Mouse (Mus musculus) mesoderm, embryonic 11.5 days (tissue): ENCODE results near the gene Dnajb1.
A peak's percentile ranks its signal among the peaks of the same experiment; 100 is the strongest.

ENCODE experiments used
- DNase-seq: peaks from one replicate; pipeline ENCODE4 v3.0.0-alpha.2; 2012; ENCODE audit warnings: low read depth, low spot score

Dnajb1 gene

GRCm38 (mm10) chr8:83611921-83612320, 3.9 kb downstream of the Dnajb1 start:
- DNase-seq: no peak

- no peak for DNase-seq
Measured at GRCm38 (mm10) chr8:83613695-83614094, 5.7 kb downstream of the Dnajb1 start.

GRCm38 (mm10) chr8:83616625-83617024, 8.6 kb downstream of the Dnajb1 start:
- DNase-seq: no peak

- no peak for DNase-seq
Measured at GRCm38 (mm10) chr8:83617111-83617510, 9.1 kb downstream of the Dnajb1 start.

GRCm38 (mm10) chr8:83618566-83618965, 10.6 kb downstream of the Dnajb1 start:
- no peak for DNase-seq

- no peak for DNase-seq
Measured at GRCm38 (mm10) chr8:83619568-83620285, 11.7 kb downstream of the Dnajb1 start.

GRCm38 (mm10) chr8:83621691-83622388, 13.8 kb downstream of the Dnajb1 start:
- no peak for DNase-seq

- DNase-seq: peak; percentile 89
Measured at GRCm38 (mm10) chr8:83622389-83622989, 14.5 kb downstream of the Dnajb1 start.

- no peak for DNase-seq
Measured at GRCm38 (mm10) chr8:83623549-83623948, 15.6 kb downstream of the Dnajb1 start.

GRCm38 (mm10) chr8:83624739-83625138, 16.7 kb downstream of the Dnajb1 start:
- no peak for DNase-seq

- DNase-seq: no peak
Measured at GRCm38 (mm10) chr8:83625676-83626299, 17.8 kb downstream of the Dnajb1 start.

GRCm38 (mm10) chr8:83632083-83632707, 24.2 kb downstream of the Dnajb1 start:
- no peak for DNase-seq

GRCm38 (mm10) chr8:83638856-83639255, 30.9 kb downstream of the Dnajb1 start:
- DNase-seq: no peak

GRCm38 (mm10) chr8:83639649-83640048, 31.7 kb downstream of the Dnajb1 start:
- DNase-seq: no peak

- DNase-seq: no peak
Measured at GRCm38 (mm10) chr8:83647511-83647910, 39.5 kb downstream of the Dnajb1 start.

- no peak for DNase-seq
Measured at GRCm38 (mm10) chr8:83648031-83648430, 40.0 kb downstream of the Dnajb1 start.

GRCm38 (mm10) chr8:83649699-83650098, 41.7 kb downstream of the Dnajb1 start:
- no peak for DNase-seq

GRCm38 (mm10) chr8:83652030-83652743, 44.2 kb downstream of the Dnajb1 start, which contains the start of gene Gipc1:
Gipc1 (plus strand) TSS chr8:83652677.
- DNase-seq: peak; percentile 98

- DNase-seq: no peak
Measured at GRCm38 (mm10) chr8:83652744-83653661, 45.0 kb downstream of the Dnajb1 start.

- no peak for DNase-seq
Measured at GRCm38 (mm10) chr8:83653662-83654017, 45.6 kb downstream of the Dnajb1 start.
